Mouse (Mus musculus) forebrain, embryonic 10.5 days (tissue): Measurements from ENCODE around the gene Cacna1e. TPM values are rescaled to one million over a fixed set of nuclear protein-coding genes. Genes with fewer than 3 reads are reported as not detected.
A peak's percentile ranks its signal among the peaks of the same experiment; 100 is the strongest.

Source experiments
- DNase-seq: peaks from one replicate; pipeline ENCODE4 v3.0.0-alpha.2; 2017; ENCODE audit warnings: low spot score; ENCODE audit errors: extremely low spot score
- H3K27ac ChIP-seq: fragments of 300-500 bp; sonication (generic); 2 replicates; pipeline ENCODE4 v1.5.1; 2016; ENCODE audit warnings: mild to moderate bottlenecking
- H3K27me3 ChIP-seq: fragments of 300-500 bp; sonication (generic); 2 replicates; pipeline ENCODE4 v1.6.1; 2016; ENCODE audit warnings: mild to moderate bottlenecking; ENCODE audit not compliant: poor library complexity, severe bottlenecking
- H3K36me3 ChIP-seq: fragments of 300-500 bp; sonication (generic); replicated peaks from 2 replicates; pipeline ENCODE4 v1.6.1; 2016; ENCODE audit warnings: mild to moderate bottlenecking, moderate library complexity
- H3K4me1 ChIP-seq: fragments of 300-500 bp; sonication (generic); 2 replicates; pipeline ENCODE4 v1.6.1; 2016
- H3K4me3 ChIP-seq: fragments of 300-500 bp; sonication (generic); 2 replicates; pipeline ENCODE4 v1.5.1; 2016; ENCODE audit warnings: mild to moderate bottlenecking, moderate library complexity
- H3K9me3 ChIP-seq: fragments of 300-500 bp; sonication (generic); 2 replicates; pipeline ENCODE4 v1.6.1; 2016; ENCODE audit warnings: mild to moderate bottlenecking, moderate library complexity
- WGBS: fragments of 180-500 bp; shearing (Covaris S2); methylation state at CpG from one replicate; pipeline ENCODE4 v1.1.7; 2016; 5-methylcytosine and 5-hydroxymethylcytosine counted together
- polyA plus RNA-seq: library from polyadenylated mRNA; unstranded; fragments of >200 nt; fragmentation: Nextera tagmentation; extraction: Ambion mirVana; gene quantifications from 2 replicates; pipeline ENCODE4 v1.2.1, GENCODE M21; 2016

Gene Cacna1e
- polyA plus RNA-seq, 1 experiment from 2014 or later, result 0.57 TPM

- no peak for DNase-seq
- 79% methylated on average over 13 of the region's 13 CpGs for WGBS
These were observed 92.6 kb downstream of the Cacna1e start for GRCm38 (mm10) chr1:154791544-154792174.

GRCm38 (mm10) chr1:154788491-154788890, 95.8 kb downstream of the Cacna1e start:
- Histone ChIP-seq H3K36me3 (no peaks in the 10 kb centered on the region), H3K27me3 (peaks cover 24% of the 10 kb centered on the region), H3K9me3 (no peaks in the 10 kb centered on the region), H3K27ac (no peak overlapping the region), H3K4me1 (peaks cover 21% of the 10 kb centered on the region), H3K4me3 (no peak overlapping the region)
- 83% methylated on average over 4 of the region's 4 CpGs for WGBS
- DNase-seq, result no peak

More at GRCm38 (mm10) chr1:154791544-154792174, 92.6 kb downstream of the Cacna1e start:
- H3K27ac ChIP-seq, result no peak overlapping the region
- H3K4me1 ChIP-seq, result 0 out of 2 replicates have a peak, but pooled peaks cover 3% of the 10 kb centered on the region
- no peak overlapping the region for H3K4me3 ChIP-seq
- H3K36me3 ChIP-seq, result no peaks in the 10 kb centered on the region
- H3K9me3 ChIP-seq, result no peaks in the 10 kb centered on the region
- H3K27me3 ChIP-seq, result no peaks in the 10 kb centered on the region

GRCm38 (mm10) chr1:154788069-154788468, 96.2 kb downstream of the Cacna1e start:
- no peaks in the 10 kb centered on the region for H3K9me3 ChIP-seq
- no peak overlapping the region for H3K27ac ChIP-seq
- peak; percentile 77 for DNase-seq
- H3K27me3 ChIP-seq, result peaks cover 25% of the 10 kb centered on the region
- H3K4me3 ChIP-seq, result no peak overlapping the region
- H3K36me3 ChIP-seq, result no peaks in the 10 kb centered on the region
- 14% methylated on average over 5 of the region's 5 CpGs for WGBS
- H3K4me1 ChIP-seq, result peaks cover 21% of the 10 kb centered on the region

- Histone ChIP-seq H3K4me1 (peaks cover 21% of the 10 kb centered on the region), H3K9me3 (no peaks in the 10 kb centered on the region), H3K36me3 (no peaks in the 10 kb centered on the region), H3K27ac (no peak overlapping the region), H3K4me3 (no peak overlapping the region), H3K27me3 (peaks cover 25% of the 10 kb centered on the region)
- DNase-seq, result no peak
- 77% methylated on average over 5 of the region's 5 CpGs for WGBS
These were observed 96.9 kb downstream of the Cacna1e start for GRCm38 (mm10) chr1:154787418-154787817.

- Histone ChIP-seq H3K9me3 (no peaks in the 10 kb centered on the region), H3K4me3 (no peak overlapping the region), H3K36me3 (no peaks in the 10 kb centered on the region), H3K27me3 (peaks cover 25% of the 10 kb centered on the region), H3K27ac (no peak overlapping the region; the same call in 1 of the 2 replicates), H3K4me1 (peaks cover 21% of the 10 kb centered on the region)
- DNase-seq, result peak; percentile 77
- 11% methylated on average over 4 of the region's 4 CpGs for WGBS
These were observed 98.0 kb downstream of the Cacna1e start for GRCm38 (mm10) chr1:154786243-154786669.

GRCm38 (mm10) chr1:154784862-154785261, 99.4 kb downstream of the Cacna1e start:
- WGBS, result 49% methylated on average over 12 of the region's 12 CpGs
- Histone ChIP-seq H3K4me1 (peaks cover 21% of the 10 kb centered on the region), H3K36me3 (no peaks in the 10 kb centered on the region), H3K27ac (no peak overlapping the region), H3K27me3 (peaks cover 25% of the 10 kb centered on the region), H3K9me3 (no peaks in the 10 kb centered on the region), H3K4me3 (no peak overlapping the region)
- DNase-seq, result no peak

GRCm38 (mm10) chr1:154783521-154783920, 100.8 kb downstream of the Cacna1e start:
- Histone ChIP-seq H3K27ac (no peak overlapping the region), H3K4me3 (no peak overlapping the region), H3K36me3 (no peaks in the 10 kb centered on the region), H3K4me1 (peaks cover 18% of the 10 kb centered on the region), H3K9me3 (no peaks in the 10 kb centered on the region), H3K27me3 (peaks cover 25% of the 10 kb centered on the region)
- 88% methylated on average over 1 of the region's 1 CpGs for whole genome bisulfite sequencing
- DNase-seq, result no peak

- Histone ChIP-seq H3K27me3 (peaks cover 14% of the 10 kb centered on the region), H3K27ac (no peak overlapping the region), H3K4me1 (peaks cover 7% of the 10 kb centered on the region), H3K9me3 (no peaks in the 10 kb centered on the region), H3K36me3 (no peaks in the 10 kb centered on the region), H3K4me3 (no peak overlapping the region)
- WGBS, result 83% methylated on average over 11 of the region's 11 CpGs
- no peak for DNase-seq
These were observed 104.3 kb downstream of the Cacna1e start for GRCm38 (mm10) chr1:154779908-154780514.

- Histone ChIP-seq H3K27ac (no peak overlapping the region), H3K9me3 (no peaks in the 10 kb centered on the region)
- 75% methylated on average over 4 of the region's 4 CpGs for WGBS
These were observed 108.0 kb downstream of the Cacna1e start for GRCm38 (mm10) chr1:154776344-154776743.

GRCm38 (mm10) chr1:154774468-154774867, 109.8 kb downstream of the Cacna1e start:
- Histone ChIP-seq H3K27ac (no peak overlapping the region), H3K36me3 (no peaks in the 10 kb centered on the region), H3K27me3 (no peaks in the 10 kb centered on the region), H3K4me1 (peaks cover 12% of the 10 kb centered on the region), H3K9me3 (no peaks in the 10 kb centered on the region), H3K4me3 (no peak overlapping the region)
- no peak for DNase-seq
- WGBS, result 87% methylated on average over 3 of the region's 3 CpGs

More at GRCm38 (mm10) chr1:154776344-154776743, 108.0 kb downstream of the Cacna1e start:
- H3K4me3 ChIP-seq, result no peak overlapping the region
- H3K27me3 ChIP-seq, result no peaks in the 10 kb centered on the region
- H3K4me1 ChIP-seq, result 0 out of 2 replicates have a peak, but pooled peaks cover under 1% of the 10 kb centered on the region
- H3K36me3 ChIP-seq, result no peaks in the 10 kb centered on the region
- DNase-seq, result no peak

GRCm38 (mm10) chr1:154771111-154771510, 113.2 kb downstream of the Cacna1e start:
- Histone ChIP-seq H3K27me3 (no peaks in the 10 kb centered on the region), H3K4me3 (no peak overlapping the region), H3K27ac (0 out of 2 replicates have a peak overlapping the region, but pooled peaks have one; percentile 48), H3K4me1 (peaks cover 12% of the 10 kb centered on the region), H3K36me3 (no peaks in the 10 kb centered on the region), H3K9me3 (no peaks in the 10 kb centered on the region)
- no peak for DNase-seq

- WGBS, result 41% methylated on average over 3 of the region's 3 CpGs
- H3K27me3 ChIP-seq, result no peaks in the 10 kb centered on the region
- no peaks in the 10 kb centered on the region for H3K9me3 ChIP-seq
- no peak for DNase-seq
- H3K36me3 ChIP-seq, result no peaks in the 10 kb centered on the region
- no peak overlapping the region for H3K4me3 ChIP-seq
- no peak overlapping the region for H3K27ac ChIP-seq
- peaks cover 12% of the 10 kb centered on the region for H3K4me1 ChIP-seq
These were observed 113.8 kb downstream of the Cacna1e start for GRCm38 (mm10) chr1:154770542-154770941.

- no peak for DNase-seq
These were observed 121.2 kb downstream of the Cacna1e start for GRCm38 (mm10) chr1:154763132-154763531.

More at GRCm38 (mm10) chr1:154763132-154763531, 121.2 kb downstream of the Cacna1e start:
- 70% methylated on average over 4 of the region's 4 CpGs for WGBS
- H3K4me1 ChIP-seq, result peaks cover 11% of the 10 kb centered on the region
- no peak overlapping the region for H3K27ac ChIP-seq
- H3K27me3 ChIP-seq, result no peaks in the 10 kb centered on the region
- no peak overlapping the region for H3K4me3 ChIP-seq
- H3K36me3 ChIP-seq, result no peaks in the 10 kb centered on the region
- H3K9me3 ChIP-seq, result no peaks in the 10 kb centered on the region
